Mouse (Mus musculus) kidney, adult 8-10 months (tissue): ENCODE measurements at regions not wholly inside any gene's neighbourhood (a gene's known extent, or its start where the extent isn't known, plus 50 kb on each side); places are given as distances from the start of the nearest gene placed in this dataset.

Source experiments
- DNase-seq, 2 experiments: peaks; one replicate each; pipeline ENCODE4 v3.0.0; 2022

DNA sequence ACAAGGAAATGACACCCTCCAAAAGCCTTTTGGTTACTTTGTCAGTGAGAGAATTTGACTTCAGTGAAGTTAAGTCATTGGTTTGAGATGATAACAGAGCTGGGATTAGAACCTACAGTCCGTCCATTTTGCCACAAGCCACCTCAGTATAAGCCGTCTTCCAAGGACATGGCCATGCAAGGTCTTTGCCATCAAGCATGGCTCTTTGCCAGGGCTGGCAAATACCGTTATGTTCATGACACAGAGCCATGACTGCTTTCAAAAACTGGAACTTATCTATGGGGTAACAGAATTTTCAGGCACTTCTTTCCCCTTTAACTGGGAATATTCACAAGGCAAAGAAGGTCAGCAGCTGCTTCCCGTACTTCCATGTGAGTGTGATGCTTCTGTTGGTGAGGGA, 441.9 kb upstream of the Fam19a5 start:
- DNase-seq, result no peak

DNA sequence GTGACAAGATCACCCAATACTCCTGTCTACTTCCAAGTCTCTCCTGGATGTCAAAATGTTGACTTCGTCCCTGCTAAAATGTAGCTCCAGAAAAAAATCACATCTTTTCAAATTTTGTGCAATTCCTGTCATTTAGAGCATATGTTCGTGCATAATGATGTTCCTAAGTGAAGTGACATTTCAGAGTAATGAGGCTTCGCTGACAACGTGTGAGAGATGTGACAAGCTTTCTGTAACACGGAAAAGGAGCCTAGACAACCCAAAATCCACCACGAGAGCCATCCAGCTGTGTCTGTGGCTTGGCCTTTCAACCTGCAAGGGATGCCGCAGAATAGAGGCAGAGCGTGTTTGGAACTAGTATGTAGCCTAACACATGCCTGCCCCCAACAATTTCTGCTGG, 438.1 kb upstream of the Fam19a5 start:
- no peak for DNase-seq

DNA sequence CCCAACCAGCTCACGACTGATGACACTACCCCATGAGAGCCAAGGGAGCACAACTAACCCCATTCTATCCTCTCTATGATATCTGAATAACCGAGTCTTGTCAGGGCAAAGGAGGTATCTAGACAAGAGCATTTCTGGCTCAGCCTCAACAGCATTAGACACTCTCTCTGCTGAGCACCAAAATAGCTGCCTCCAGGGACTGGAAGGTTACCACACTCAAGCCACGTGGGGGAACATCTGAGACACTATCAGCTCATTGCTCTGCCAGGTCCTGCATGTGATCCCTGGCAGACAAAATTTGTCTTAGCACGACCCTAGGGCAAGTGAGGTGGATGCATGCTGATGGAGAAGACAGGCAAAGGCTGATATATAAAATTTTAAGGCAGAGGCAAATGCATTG, 436.4 kb upstream of the Fam19a5 start:
- DNase-seq, result no peak

DNA sequence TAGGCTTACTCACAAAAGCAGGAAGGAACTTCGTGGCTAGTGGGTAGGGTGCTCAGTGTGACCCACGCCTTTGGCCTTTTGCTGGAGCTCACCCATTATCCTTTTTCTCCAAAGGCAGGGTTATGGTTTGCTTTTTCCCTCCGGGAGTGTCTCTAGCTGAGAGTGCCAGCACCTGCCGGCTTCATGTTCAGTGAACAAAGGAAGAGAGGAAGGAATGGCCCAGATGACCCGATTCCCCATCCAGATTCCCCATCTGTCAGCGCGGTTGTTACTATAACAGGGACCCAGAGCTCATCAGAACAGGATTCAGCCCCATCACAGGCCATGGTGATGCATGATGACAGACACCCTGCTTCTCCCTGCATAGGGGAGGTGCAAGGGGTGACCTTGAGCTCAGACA, 435.7 kb upstream of the Fam19a5 start:
- DNase-seq, result no peak

DNA sequence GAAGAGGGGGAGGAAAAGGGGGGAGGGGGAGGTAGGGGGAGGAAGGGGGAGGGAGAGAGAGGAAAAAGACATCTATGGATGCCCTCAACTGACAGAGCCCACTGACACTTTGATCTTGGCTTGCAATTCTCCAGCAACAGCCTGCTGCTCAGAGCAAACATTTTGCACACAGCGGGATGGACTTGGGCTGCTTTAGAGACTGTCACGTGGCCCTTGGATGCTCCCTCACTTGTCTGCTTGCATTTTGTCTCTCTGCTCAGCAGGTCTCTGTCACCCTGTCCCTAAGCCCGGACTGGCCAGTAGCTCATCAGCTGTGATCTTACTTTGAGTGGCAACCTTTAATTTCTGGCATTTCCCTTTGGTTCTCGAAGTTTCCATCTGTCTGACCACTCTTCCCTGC, 421.4 kb upstream of the Fam19a5 start:
- DNase-seq, result no peak

DNA sequence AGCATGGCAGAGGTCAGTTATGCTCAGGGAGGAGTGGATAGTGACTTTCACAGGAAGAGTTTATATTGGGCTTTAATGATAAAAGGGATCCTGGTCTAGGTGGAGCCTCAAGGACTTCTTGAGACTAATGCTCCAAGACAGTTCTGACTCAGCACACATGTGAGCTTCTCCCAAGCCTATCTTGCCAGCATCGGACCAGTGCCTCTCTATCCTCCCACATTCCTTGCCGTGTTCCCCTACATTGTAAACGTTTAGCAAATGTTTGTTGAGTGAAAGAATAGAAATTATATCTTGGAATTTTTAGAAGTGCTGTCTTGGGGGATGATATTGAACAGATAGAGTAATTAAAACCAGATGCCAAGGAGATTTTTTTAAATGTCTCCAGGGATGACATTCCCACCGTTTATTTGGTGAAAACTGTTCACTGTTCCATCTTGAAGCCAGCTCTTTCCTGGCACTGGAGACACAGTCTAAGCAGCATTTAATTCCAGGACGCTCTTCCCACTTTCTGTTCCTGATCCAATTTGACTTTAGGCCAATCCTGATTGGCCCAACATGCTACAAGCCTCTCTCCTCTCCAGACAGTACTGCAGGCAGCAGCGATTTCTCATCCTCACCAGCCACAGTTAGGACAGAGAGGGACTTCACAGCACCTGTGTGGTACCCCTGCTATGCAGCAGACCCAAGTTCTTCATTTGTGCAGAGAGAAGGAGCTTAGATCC, 418.5 kb upstream of the Fam19a5 start:
- DNase-seq, result no peak

DNA sequence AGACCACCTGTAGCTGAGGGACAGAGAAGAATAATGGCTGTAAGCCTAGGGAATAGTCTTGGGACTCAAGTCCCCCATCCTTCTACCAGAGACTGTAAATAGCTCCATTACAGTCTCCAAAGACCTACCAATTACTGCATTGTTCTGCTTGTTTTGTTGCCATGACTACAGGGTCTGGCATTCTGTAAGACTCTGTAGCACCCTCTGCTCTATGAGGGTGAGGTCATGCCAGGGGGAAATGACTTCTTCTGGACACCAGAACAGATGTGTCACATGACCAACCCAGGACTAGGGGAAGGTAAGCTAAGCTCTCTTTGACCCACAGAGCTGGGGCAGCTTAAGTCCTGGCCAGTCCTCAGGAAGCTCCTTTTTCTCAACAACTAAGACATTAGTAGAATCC, 405.2 kb upstream of the Fam19a5 start:
- DNase-seq, result no peak

DNA sequence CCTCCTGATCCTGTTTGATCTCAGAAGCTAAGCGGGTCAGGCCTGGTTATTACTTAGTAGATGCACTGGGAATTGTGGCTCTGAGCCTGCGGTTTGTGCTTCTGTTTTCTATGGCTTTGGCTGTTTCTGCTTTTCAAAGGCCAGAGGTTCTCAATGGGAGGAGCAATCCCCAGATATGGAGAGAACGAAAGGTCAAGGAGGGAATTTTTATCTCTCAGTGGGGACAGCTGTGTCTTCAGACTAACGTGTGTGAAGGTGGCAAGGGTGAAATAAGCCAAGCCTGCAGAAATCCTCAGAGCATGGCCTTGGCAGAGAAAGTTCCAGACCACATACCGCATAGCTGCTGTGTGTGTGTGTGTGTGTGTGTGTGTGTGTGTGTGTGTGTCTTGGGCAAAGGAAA, 375.0 kb upstream of the Fam19a5 start:
- no peak for DNase-seq

DNA sequence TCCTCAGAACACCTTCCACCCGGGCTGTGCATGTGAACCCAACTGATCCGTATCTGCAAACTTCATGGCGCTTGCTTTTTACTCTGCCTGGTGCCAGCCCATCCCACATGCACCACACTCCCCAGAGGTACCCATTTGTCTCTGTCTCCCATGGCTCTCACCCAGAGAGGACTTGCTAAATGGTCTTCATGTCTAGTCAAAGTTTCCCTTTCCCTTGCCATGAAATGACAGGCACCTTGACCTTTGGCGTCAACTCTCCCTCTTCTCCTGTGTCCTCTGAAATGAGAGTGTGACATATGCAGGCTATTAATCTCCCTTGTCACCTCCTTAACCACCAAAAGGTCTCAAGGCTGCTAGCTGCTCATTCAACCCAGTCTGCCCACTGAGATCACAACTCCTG, 373.2 kb upstream of the Fam19a5 start:
- DNase-seq, result no peak

DNA sequence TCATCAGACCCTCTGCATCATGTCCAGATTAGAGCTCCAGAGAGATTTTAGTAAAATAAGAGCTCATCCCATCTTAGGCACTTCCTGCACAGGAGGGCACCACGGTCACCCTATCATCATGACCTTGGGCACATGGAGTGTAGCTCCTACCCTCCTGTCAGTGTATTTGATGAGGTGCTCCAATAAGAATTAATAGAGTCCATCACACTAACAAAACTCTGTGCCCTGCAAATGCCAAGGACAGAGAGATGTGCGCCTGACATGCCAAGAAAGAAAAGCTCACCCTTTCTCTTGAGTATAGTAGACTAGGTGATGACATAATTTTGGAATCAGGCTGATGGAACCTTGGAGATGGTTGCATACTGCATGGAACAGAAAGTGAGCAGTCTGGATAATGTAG, 371.0 kb upstream of the Fam19a5 start:
- no peak for DNase-seq

DNA sequence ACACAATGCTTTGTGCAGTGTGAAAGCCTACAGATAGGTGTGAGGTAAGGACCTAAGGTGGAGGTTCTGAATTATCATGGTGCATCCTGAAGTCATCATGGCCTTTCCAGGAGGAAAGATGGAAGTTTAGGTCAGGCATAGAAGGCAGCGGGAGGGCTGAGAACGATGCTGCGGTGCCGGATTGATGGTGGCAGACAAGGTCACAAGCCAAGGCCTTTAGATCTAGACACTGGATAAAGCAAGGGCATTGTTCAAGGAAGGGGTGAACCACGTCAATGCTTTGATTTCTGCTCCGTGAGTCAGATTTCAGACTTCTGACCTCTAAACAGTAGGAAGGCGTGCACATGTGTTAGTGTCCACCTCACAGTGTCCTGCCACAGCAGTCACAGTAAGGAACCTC, 365.5 kb upstream of the Fam19a5 start:
- no peak for DNase-seq

DNA sequence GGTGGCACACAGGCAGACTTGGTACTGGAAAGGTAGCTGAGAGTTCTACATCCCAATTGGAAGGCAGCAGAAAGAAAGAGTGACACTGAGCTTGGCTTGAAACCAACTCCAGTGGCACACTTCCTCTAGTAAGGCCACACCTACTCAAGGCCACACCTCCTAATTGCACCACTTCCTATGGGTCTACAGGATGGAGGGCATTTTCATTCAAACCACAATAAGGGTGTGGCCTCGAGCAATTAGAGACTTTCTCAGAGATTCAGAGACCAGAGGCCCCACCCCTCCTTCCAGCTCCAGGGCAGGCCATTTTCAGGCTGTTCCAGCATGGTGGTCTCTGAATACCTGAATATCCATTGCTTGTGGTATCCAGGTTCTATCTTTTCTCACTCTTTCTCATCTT, 363.3 kb upstream of the Fam19a5 start:
- DNase-seq, result no peak

DNA sequence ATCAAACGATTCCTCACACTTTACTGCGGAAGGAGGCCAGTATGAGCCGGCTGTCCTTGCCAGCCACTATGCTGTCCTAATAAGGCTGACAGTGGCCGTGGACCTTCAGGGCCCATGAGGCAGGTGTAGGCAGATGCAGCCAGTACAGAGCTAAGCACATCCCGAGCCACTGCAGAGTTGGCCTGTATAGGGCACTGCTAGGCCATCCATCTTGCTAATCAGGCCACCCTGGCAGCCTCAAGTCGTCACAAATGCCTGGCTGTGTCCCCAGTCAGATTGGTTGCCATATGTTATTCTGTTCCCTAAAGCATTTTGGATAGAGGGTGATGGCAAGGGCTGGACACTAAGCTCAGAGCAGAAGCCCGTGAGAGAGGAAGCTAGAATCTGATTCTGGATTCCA, 359.9 kb upstream of the Fam19a5 start:
- no peak for DNase-seq

DNA sequence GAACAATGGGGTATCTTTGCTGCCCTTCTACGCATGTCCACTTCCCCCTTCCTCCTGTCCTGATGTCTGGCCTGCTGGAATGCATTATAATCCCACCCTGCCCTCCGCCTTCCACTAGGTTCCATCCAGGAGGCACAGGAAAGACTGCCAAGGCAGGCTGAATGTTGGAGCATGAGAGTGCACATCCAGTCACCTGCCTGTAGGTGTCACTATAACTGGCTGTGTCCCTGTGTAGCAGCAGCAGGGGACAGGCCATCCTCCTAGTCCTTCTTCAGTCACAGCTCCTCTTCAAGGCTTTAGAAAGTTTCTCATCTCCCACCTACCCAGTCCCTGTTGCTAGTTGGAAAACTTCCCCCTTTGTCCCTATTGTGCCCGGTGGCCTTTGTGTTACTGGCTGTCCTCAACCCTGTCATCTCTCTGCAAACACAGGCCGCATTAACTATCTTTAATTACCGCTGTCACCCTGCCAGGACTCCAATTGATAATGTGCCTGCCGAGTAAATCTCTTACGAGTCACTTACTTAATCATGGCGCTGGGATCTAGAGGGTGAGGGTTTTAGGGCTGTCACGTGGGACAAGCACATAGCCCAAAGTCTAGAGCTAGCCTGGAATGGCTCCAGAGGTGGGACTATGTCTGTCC, 355.2 kb upstream of the Fam19a5 start:
- DNase-seq, result no peak

DNA sequence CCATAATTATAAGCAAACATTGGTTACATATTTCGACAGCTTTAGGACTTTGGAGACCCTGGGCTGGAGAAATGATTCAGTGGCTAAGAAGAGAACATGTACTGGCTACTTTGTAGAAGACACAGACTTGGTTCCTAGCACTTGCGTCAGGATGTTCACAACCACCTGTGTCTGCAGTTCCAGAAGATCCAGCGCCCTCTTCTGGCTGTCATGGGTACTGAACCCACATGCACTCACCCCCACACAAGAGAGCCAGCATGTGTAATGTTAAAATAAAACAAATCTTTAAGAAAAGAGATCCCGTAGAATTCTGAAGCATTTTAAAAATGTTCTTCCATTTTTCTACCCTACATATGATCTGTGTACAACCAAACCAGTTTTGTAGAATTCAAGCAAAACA, 352.2 kb upstream of the Fam19a5 start:
- DNase-seq, result no peak

DNA sequence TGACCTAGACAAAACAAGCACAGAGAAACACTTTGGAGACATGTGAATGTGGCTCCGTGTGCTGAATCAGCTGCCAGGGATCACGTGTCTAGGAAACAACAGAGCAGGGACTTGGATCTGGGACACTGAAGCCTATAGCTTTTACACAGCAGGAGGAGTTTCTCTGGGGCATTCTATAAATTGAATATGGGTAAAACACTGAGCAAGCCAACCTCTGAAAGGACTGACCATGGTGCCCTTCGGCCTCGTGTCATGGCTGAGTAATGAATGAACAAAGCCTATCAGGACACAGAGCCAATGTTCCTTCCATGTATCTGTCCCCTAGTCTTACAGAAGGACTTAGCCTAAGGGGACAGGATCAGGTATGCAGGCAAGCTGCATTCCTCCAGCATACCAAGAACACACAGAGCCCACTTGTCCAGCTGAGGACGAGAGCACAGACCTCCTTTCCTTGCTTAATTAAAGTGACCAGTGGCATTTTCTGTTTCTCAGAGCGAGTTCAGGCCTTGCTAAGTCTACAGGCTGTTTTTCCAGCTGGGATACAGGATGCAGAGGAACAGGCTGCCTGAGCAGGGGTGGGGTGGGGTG, 347.7 kb upstream of the Fam19a5 start:
- DNase-seq, result no peak

DNA sequence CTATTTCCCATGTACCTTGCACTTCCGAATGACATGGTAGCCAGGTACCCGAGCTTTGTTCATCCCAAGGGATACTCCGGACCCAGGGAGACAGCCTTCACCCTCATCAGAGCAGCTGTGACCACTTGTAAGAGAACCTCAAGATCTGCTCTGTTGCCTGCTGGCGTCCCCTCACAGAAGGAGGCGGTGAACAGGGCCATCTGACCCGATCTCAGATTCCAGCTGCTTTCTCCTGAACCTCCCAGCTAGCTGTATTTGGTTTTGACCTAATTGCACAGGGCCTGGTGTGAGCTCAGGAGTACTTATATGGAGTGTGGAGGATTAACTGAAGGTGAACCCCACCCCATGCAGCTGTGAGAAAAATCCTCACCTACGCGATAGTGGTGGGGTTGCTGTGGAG, 344.5 kb upstream of the Fam19a5 start:
- DNase-seq, result no peak

DNA sequence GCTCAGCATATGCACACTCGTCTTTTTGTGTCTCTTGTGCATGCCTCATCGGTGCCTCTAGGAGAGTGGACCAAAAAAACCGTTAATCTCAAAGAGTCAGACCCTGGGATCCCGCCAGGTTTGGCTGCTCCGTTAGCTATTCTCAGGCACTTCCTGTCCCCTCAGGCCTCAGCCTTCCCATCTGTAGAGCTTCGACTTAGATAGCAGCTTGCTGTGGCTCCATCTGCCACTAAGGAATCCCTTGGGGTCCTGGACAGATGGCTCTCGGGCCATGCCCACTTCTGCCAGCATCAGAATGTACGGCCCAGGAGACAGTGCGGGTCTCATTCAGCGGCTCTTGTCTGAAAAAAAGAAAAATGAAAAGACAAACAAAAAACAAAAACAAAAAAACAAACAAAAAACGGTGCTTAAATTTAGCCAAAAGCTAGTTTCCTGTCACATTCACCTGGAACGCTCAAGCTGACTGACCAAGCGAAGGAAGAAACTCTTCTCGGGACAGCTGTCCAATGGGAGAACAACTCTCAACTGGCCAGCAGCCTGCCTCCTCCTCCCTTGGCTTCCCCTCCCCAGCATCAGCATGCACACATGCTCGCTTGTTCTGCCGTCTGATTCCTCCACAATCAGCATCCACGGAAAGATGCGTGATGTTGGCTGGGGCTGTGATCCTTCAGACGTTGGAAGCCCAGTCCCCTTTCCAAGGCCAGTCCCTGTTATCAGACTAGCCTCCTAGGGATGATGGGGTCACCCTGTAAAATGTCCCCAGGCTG, 343.6 kb upstream of the Fam19a5 start:
- DNase-seq, result no peak

DNA sequence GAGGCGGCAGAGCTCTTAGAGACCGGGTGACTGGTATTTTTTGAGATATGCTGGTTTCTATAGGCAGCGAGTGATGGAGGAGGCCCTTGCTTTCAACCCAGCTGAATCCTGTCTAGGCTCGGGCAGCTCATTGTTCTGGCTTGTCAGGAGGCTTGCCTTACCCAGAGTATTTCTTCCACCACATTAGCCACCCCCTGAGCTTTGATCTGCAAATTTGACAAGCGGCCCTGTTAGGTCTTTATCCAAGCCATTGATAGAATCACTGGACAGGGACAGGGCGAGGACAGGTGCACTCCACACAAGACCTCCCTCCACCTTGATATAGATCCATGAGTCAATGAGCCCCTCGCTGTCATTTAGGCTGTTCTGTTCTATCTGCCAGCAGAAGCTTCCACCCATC, 343.0 kb upstream of the Fam19a5 start:
- DNase-seq, result no peak

DNA sequence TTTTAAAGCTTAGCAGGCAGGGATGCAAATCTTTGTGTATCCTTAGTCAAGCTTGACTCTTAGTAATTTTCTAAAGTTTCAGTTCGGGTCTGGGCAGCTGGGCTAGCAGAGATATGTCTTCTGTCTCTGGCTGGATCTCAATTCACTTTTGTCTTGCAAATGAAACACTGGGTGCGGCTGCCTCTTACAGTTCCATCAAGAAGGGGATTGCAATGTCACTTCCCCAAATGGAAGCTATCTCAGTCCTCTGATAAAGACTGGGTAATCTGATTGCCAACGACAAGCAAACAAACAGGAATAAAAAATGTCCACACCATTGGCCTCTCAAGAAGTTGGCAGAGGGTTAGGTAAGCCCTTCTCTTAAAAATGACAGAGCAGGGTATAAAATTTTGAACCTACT, 314.1 kb upstream of the Fam19a5 start:
- no peak for DNase-seq

DNA sequence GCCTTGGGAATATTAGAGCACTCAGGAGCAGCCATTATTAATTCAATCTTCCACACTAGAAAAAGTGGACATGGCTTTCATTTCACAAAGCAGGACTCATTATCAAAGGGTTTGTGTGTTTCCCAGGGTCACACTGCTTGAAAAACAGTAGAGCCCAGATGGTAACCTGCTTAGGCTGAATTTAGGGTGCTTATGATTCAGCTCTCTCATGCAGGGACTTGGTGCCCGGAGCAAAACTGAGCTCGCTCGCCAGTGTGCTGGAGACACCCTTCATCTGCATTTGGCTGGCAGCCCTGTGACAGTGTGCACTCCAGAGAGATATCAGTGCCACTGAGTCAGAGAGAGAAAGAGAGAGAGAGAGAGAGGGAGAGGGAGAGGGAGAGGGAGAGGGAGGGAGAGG, 308.0 kb upstream of the Fam19a5 start:
- no peak for DNase-seq

DNA sequence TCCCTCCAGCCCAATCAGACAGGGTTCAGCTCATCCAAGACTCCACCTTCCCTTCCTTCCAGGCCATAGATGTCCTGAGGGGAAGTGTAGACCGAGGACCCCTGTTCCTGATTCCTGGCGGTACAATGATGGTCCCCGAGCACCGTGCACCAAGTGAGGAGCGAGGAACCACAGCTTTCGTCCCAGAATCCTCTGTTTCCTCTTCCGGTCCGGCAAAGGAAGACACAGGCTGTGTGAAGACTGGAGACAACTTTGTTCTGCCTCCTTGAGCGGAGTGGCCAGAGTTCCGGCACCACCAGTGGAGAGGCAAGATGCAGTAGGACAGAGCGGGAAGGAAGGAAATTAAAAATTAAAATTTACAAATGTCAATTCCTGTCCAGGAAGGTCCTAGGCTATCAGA, 305.0 kb upstream of the Fam19a5 start:
- no peak for DNase-seq

DNA sequence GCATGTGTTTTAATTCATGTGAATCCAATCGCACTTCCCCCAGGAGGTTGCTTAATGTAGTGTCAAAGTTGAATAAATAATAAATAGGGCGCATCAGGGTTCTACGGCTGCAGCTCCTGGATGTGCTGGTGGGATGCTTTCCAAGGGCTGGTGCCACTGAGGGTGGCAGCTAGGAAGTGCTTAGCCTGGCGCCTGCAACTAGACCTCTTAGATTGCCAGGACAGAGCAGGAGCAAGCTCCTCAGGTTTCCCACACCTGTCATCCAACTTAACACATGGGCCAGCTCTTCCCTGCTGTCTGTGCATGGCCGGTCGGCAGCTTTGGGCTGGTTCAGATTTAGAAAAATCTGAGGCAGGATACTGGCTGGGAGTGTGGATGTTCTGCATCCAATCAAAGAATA, 282.6 kb upstream of the Fam19a5 start:
- DNase-seq, result no peak

DNA sequence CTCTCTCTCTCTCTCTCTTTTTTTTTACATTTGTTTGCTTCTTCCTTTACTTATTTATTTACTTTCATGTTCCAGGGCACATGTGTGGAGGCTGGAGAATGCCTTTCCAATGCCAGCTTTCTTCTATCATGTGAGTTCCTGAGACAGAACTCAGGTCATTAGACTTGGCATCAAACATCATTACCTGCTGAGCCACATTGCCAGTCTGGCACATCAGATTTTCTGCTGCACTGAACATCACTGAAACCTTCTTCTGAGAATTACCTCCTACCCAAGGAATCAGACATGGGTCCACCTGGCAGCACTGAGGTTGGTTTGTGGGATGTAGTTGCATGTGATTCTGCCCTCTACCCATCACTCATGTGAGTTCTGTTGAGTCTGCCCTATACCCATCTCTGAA, 279.2 kb upstream of the Fam19a5 start:
- DNase-seq, result no peak
